Mouse (Mus musculus) embryonic fibroblast, embryonic 13.5 days (primary cell): ENCODE measurements around the gene Tmem178.

ENCODE experiments used
- CTCF ChIP-seq: IDR thresholded peaks from 2 replicates; pipeline ENCODE4 v1.5.1; 2011; ENCODE audit warnings: mild to moderate bottlenecking, control low read depth, low read length, moderate library complexity, borderline replicate concordance; ENCODE audit not compliant: insufficient read depth
- POLR2A ChIP-seq: IDR thresholded peaks from 2 replicates; pipeline ENCODE4 v1.6.1; 2011; ENCODE audit warnings: low read depth, mild to moderate bottlenecking, control low read depth, low read length, moderate library complexity

DNA sequence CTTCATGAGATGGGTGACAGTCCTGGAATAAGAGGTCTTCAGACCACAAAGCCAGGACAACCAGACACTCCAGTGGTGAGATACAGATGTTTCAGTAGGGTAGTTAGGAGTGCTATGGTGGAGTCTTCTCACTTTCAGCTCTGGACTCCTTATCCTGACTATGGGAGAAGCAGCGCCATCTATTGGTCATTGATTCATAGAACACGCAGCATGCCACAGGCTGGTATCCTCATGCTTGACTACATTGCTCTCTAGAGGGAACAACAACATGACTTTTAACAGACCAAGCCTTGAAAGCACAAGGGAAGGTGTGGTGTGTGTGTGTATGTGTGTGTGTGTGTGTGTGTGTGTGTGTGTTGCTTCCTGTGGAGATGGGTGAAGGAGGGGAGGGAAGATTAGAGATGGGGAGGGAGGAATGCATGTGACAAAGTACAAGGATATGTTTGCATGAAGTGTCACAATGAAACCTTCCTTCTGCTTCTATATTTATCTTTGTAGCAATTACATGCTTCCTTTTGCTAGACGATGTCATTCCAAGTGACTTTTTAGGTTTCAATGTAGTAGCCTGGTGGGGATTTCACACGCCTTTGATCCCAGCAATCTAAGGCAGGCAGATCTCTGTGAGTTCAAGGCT is 71.5 kb downstream of the Tmem178 start:
- no peak for TF ChIP-seq POLR2A
- TF ChIP-seq CTCF: peak; percentile 16; the same call in 1 of the 2 replicates
